Mouse (Mus musculus) liver, embryonic 13.5 days (tissue): ENCODE measurements at regions not wholly inside any gene's neighbourhood (a gene's known extent, or its start where the extent isn't known, plus 50 kb on each side); places are given as distances from the start of the nearest gene placed in this dataset.

Source experiments
- ATAC-seq: fragments of 200-750 bp; cut with Nextera tagmentation; 2 replicates; pipeline ENCODE4 v1.8.0; 2017; ENCODE audit warnings: low read depth, mild to moderate bottlenecking, moderate number of reproducible peaks, moderate library complexity
- DNase-seq: peaks from one replicate; pipeline ENCODE4 v3.0.0; 2022
- H3K27ac ChIP-seq: fragments of 300-500 bp; sonication (generic); 2 replicates; pipeline ENCODE4 v1.5.1; 2015; ENCODE audit warnings: moderate library complexity, mild to moderate bottlenecking, inconsistent platforms
- H3K27me3 ChIP-seq: fragments of 300-500 bp; sonication (generic); 2 replicates; pipeline ENCODE4 v1.6.1; 2015; ENCODE audit warnings: mild to moderate bottlenecking, inconsistent platforms
- H3K36me3 ChIP-seq: fragments of 300-500 bp; sonication (generic); 2 replicates; pipeline ENCODE4 v1.6.1; 2015; ENCODE audit warnings: mild to moderate bottlenecking, inconsistent platforms
- H3K4me1 ChIP-seq: fragments of 300-500 bp; sonication (generic); replicated peaks from 2 replicates; pipeline ENCODE4 v1.6.1; 2015; ENCODE audit warnings: inconsistent platforms
- H3K4me2 ChIP-seq: fragments of 300-500 bp; sonication (generic); 2 replicates; pipeline ENCODE4 v1.6.1; 2015; ENCODE audit warnings: inconsistent platforms, mild to moderate bottlenecking, moderate library complexity
- H3K4me3 ChIP-seq: fragments of 300-500 bp; sonication (generic); replicated peaks from 2 replicates; pipeline ENCODE4 v1.5.1; 2015; ENCODE audit warnings: mild to moderate bottlenecking, inconsistent platforms
- H3K9ac ChIP-seq: fragments of 300-500 bp; sonication (generic); 2 replicates; pipeline ENCODE4 v1.6.1; 2015; ENCODE audit warnings: mild to moderate bottlenecking, inconsistent platforms
- H3K9me3 ChIP-seq: fragments of 300-500 bp; sonication (generic); replicated peaks from 2 replicates; pipeline ENCODE4 v1.6.1; 2016; ENCODE audit warnings: inconsistent platforms
- WGBS: fragments of 180-500 bp; shearing (Covaris S2); methylation state at CpG from one replicate; pipeline ENCODE4 v1.1.7; 2015; ENCODE audit not compliant: insufficient replicate concordance; 5-methylcytosine and 5-hydroxymethylcytosine counted together

DNA sequence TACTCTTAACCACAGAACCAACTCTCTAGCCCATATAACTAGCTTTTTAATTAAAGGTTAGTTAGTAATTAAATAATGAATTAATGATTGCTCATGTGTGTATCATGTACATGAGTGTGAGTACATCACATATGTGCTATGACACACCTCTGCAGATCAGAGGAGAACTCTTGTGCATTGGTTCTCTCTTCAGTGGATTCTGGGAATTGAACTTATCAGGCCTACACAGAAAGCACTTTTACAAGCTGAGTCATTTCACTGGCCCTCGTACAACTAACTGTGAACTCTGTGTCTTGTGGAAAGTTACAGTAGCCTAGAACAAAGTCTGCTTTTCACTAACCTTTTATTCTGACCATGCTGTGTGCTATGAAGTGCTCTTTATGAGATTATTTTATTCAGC is 79.5 kb upstream of the Tnr start:
- Histone ChIP-seq H3K9me3 (no peaks in the 10 kb centered on the region), H3K4me3 (no peak overlapping the region), H3K27ac (no peak overlapping the region), H3K9ac (no peak overlapping the region), H3K4me2 (no peak overlapping the region), H3K36me3 (no peaks in the 10 kb centered on the region), H3K4me1 (0 out of 2 replicates have a peak, but pooled peaks cover 3% of the 10 kb centered on the region), H3K27me3 (no peaks in the 10 kb centered on the region)
- DNase-seq = no peak
- peak; percentile 85 for ATAC-seq
- WGBS = 20% methylated on average over 1 of the region's 1 CpGs

DNA sequence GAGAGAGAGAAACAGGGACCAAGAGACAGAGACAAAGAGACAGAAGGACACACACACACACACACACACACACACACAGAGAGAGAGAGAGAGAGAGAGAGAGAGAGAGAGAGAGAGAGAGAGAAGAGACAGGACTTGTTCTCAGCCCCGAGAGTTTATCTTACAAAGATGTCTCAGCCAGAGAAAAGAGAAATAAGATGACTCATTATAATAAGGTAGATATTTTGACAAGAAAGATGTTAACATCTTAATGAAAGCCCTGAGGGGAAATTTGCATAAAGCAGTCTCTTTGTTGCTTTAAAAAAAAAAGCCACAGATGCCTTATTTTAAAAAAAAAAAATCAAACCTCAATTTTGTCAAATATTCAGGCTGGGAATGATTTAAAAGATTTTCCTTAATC is 78.1 kb upstream of the Tnr start:
- H3K27me3 ChIP-seq = no peaks in the 10 kb centered on the region
- no peak for DNase-seq
- H3K4me2 ChIP-seq = no peak overlapping the region
- H3K9me3 ChIP-seq = no peaks in the 10 kb centered on the region
- H3K9ac ChIP-seq = no peak overlapping the region
- H3K4me1 ChIP-seq = 0 out of 2 replicates have a peak, but pooled peaks cover 3% of the 10 kb centered on the region
- no peaks in the 10 kb centered on the region for H3K36me3 ChIP-seq
- 46% methylated on average over 1 of the region's 1 CpGs for WGBS
- ATAC-seq = no peak
- H3K27ac ChIP-seq = no peak overlapping the region
- H3K4me3 ChIP-seq = no peak overlapping the region

DNA sequence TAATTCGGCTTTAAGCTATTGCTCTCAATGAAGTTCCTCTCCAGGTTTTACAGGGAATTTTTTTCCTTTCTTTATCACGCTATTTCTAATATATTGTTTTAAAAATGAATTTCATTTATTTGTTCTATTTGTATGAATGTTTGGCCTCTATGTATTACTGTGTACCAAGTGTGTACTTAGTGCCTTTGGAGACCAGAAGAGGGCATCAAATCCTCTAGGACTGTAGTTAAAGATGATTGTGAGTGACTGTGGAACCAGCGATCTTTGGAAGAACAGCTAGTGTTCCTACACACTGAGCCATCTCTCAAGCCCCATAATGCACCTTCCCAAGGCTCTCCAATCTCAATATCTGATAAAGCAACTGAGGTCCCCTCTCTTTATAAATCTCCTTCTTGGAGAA is 72.1 kb upstream of the Tnr start:
- H3K27me3 ChIP-seq = no peaks in the 10 kb centered on the region
- no peak overlapping the region for H3K4me3 ChIP-seq
- 46% methylated on average over 3 of the region's 3 CpGs for WGBS
- no peak overlapping the region for H3K27ac ChIP-seq
- ATAC-seq = no peak
- DNase-seq = no peak
- no peaks in the 10 kb centered on the region for H3K36me3 ChIP-seq
- H3K9me3 ChIP-seq = no peaks in the 10 kb centered on the region
- no peaks in the 10 kb centered on the region for H3K4me1 ChIP-seq
- no peak overlapping the region for H3K4me2 ChIP-seq
- no peak overlapping the region for H3K9ac ChIP-seq

DNA sequence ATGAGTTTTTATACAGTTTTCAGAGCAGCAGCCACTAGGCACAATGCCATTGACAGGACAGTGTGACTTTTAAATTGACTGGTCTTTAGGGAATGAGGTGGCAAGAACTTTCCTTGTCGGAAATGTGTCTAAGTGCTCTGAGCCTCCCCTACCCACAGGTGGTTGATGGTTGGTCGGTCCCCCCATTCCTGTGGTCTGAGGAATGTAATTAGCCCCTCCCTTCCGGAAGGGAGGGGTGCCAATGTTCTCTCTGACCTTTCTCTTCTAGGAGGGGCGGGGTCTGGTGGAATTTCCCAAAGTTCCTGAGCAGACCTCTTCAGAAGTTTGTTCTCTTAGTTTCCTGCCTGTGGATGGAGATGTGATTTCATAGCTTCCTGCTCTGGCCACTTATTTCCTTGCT is 62.7 kb upstream of the Tnr start:
- Histone ChIP-seq H3K27me3 (no peaks in the 10 kb centered on the region), H3K36me3 (no peaks in the 10 kb centered on the region), H3K9ac (no peak overlapping the region), H3K4me2 (no peak overlapping the region), H3K27ac (no peak overlapping the region), H3K9me3 (no peaks in the 10 kb centered on the region), H3K4me3 (no peak overlapping the region), H3K4me1 (no peaks in the 10 kb centered on the region)
- WGBS = 38% methylated on average over 4 of the region's 4 CpGs
- DNase-seq = no peak
- ATAC-seq = no peak

- H3K4me3 ChIP-seq = no peak overlapping the region
- H3K4me2 ChIP-seq = no peak overlapping the region
- no peak overlapping the region for H3K9ac ChIP-seq
- no peak for ATAC-seq
- no peaks in the 10 kb centered on the region for H3K9me3 ChIP-seq
- H3K36me3 ChIP-seq = no peaks in the 10 kb centered on the region
- H3K27ac ChIP-seq = no peak overlapping the region
- H3K4me1 ChIP-seq = no peaks in the 10 kb centered on the region
- no peak for DNase-seq
- H3K27me3 ChIP-seq = no peaks in the 10 kb centered on the region
These were observed 52.6 kb upstream of the Tnr start for GRCm38 (mm10) chr1:159470941-159471340.
